Mouse (Mus musculus) hematopoietic stem cell, adult 5-6 weeks (primary cell): Measurements from ENCODE around the gene Tulp1. TPM values are rescaled to one million over a fixed set of nuclear protein-coding genes. Genes with fewer than 3 reads are reported as not detected.
"Not testable (repeated sequence)": the region's sequence is repeated elsewhere in the genome, so short reads cannot be mapped to it uniquely, and the experiment has no call there.

Experiments
- ATAC-seq, 2 experiments: fragments of 125-278 bp in 1 of 2; replicated peaks in 1 of 2; 2 replicates each; pipeline ENCODE4 v1.8.0; 2016 to 2017; ENCODE audit warnings: inconsistent platforms in 2 of 2, mild to moderate bottlenecking in 2 of 2, moderate number of reproducible peaks in 2 of 2, low read depth in 1 of 2, moderate TSS enrichment in 1 of 2; ENCODE audit not compliant: low FRiP score in 2 of 2, poor library complexity in 2 of 2, severe bottlenecking in 2 of 2, insufficient read depth in 1 of 2, low TSS enrichment in 1 of 2
- total RNA-seq: library from RNA; stranded (forward); fragments of 172-1452, 232-1000 nt; gene quantifications from 2 replicates; pipeline ENCODE4 v1.2.3, GENCODE M21; 2017

The Tulp1 gene
- total RNA-seq, 1 experiment from 2014 or later: 0.60 TPM

- ATAC-seq: peak in 1 of 2 experiments; percentile 11; a peak in 1 of 4 replicates
Measured at GRCm38 (mm10) chr17:28374494-28374893, 9.5 kb upstream of the Tulp1 start.

- ATAC-seq: peak; percentile 60 to 71; a peak in 3 of 4 replicates
Measured at GRCm38 (mm10) chr17:28373821-28374220, 8.8 kb upstream of the Tulp1 start.

- no peak for ATAC-seq
Measured at GRCm38 (mm10) chr17:28371941-28372340, 6.9 kb upstream of the Tulp1 start.

- ATAC-seq: no peak
Measured at GRCm38 (mm10) chr17:28371286-28371685, 6.3 kb upstream of the Tulp1 start.

- ATAC-seq: no peak
Measured at GRCm38 (mm10) chr17:28369056-28369455, 4.0 kb upstream of the Tulp1 start.

GRCm38 (mm10) chr17:28368449-28368848 lies 3.4 kb upstream of the Tulp1 start:
- ATAC-seq: peak; percentile 71 to 76

GRCm38 (mm10) chr17:28363507-28363906 lies 1.5 kb downstream of the Tulp1 start:
- no peak for ATAC-seq

GRCm38 (mm10) chr17:28362653-28363292 lies 2.2 kb downstream of the Tulp1 start:
- peak; percentile 24 to 25; a peak in 1 of 4 replicates for ATAC-seq

GRCm38 (mm10) chr17:28361921-28362652 lies 2.9 kb downstream of the Tulp1 start:
- ATAC-seq: no peak

GRCm38 (mm10) chr17:28360531-28361277 lies 4.3 kb downstream of the Tulp1 start:
- ATAC-seq: no peak

GRCm38 (mm10) chr17:28358576-28359261 lies 6.3 kb downstream of the Tulp1 start:
- not testable (repeated sequence) for ATAC-seq

GRCm38 (mm10) chr17:28355871-28356270 lies 9.2 kb downstream of the Tulp1 start:
- ATAC-seq: no peak

GRCm38 (mm10) chr17:28352018-28352417 lies 13.0 kb downstream of the Tulp1 start:
- no peak for ATAC-seq

- ATAC-seq: no peak
Measured at GRCm38 (mm10) chr17:28351353-28351890, 13.6 kb downstream of the Tulp1 start.

- peak; percentile 43 to 51 for ATAC-seq
Measured at GRCm38 (mm10) chr17:28350466-28351352, 14.3 kb downstream of the Tulp1 start, which contains the start of gene Tead3. Gene Tead3, minus strand, starts transcription at chr17:28350817.

- no peak for ATAC-seq
Measured at GRCm38 (mm10) chr17:28349901-28350465, 15.0 kb downstream of the Tulp1 start.
